ENCODE assay signal across 24 mouse cellular contexts in genomic region chr17:35539540-35539939, GRCm38 (mm10). TPM values are rescaled to one million over a fixed set of nuclear protein-coding genes. Genes with fewer than 3 reads are reported as not detected.
"Had no signal": no experiment of that assay in that cellular context is flagged by ENCODE, and none has a peak within 500 bp of the region (broad histone marks: within the 10 kb centered on the region; RNA-seq: fewer than 3 reads in every experiment).

No protein-coding gene starts in this region.

- DNase-seq: lung, adult 18-20 months; lung, embryonic 14.5 days; lung, postnatal 10 days; lung, postnatal 4 days; midbrain, embryonic 14.5 days; retina, postnatal 1 day; right cerebral cortex, adult 18-20 months; thymus, adult 2 months; thymus, postnatal 25 days; thymus, postnatal 4 days had no signal

- H3K4me3 ChIP-seq: midbrain, embryonic 12.5 days; myocyte; neural tube, embryonic 13.5 days; neural tube, embryonic 15.5 days; stomach, embryonic 15.5 days had no signal

- H3K9me3 ChIP-seq: midbrain, embryonic 12.5 days; neural tube, embryonic 13.5 days; neural tube, embryonic 15.5 days; stomach, embryonic 15.5 days had no signal

- H3K27me3 ChIP-seq: midbrain, embryonic 12.5 days; neural tube, embryonic 13.5 days; neural tube, embryonic 15.5 days; stomach, embryonic 15.5 days had no signal

- ATAC-seq: midbrain, embryonic 16.5 days had no signal

- H3K36me3 ChIP-seq: midbrain, embryonic 12.5 days; neural tube, embryonic 13.5 days; neural tube, embryonic 15.5 days; stomach, embryonic 15.5 days had no signal

- H3K27ac ChIP-seq: midbrain, embryonic 12.5 days; neural tube, embryonic 13.5 days; neural tube, embryonic 15.5 days; stomach, embryonic 15.5 days; stomach, postnatal 0 days had no signal

- H3K4me2 ChIP-seq: lung, embryonic 14.5 days; midbrain, embryonic 12.5 days; neural tube, embryonic 13.5 days; neural tube, embryonic 15.5 days; stomach, embryonic 15.5 days had no signal

- H3K4me1 ChIP-seq: stomach, embryonic 15.5 days had no signal

- H3K9ac ChIP-seq: lung, embryonic 14.5 days; midbrain, embryonic 12.5 days; neural tube, embryonic 13.5 days; neural tube, embryonic 15.5 days; stomach, embryonic 15.5 days had no signal

RNA-seq across cellular contexts. Expression of gene Psors1c2, which starts 6.5 kb away (rescaled TPM):
- total RNA-seq: megakaryocyte, adult 5-6 weeks; megakaryocyte-erythroid progenitor cell, adult 5-6 weeks had no signal

RNA-seq across cellular contexts. Expression of gene Cdsn, which starts 12.4 kb away (rescaled TPM):
- total RNA-seq: megakaryocyte, adult 5-6 weeks; megakaryocyte-erythroid progenitor cell, adult 5-6 weeks had no signal
- polyA plus RNA-seq: neural tube, embryonic 13.5 days had no signal

RNA-seq across cellular contexts. Expression of gene 2300002M23Rik, which starts 27.7 kb away (rescaled TPM):
- total RNA-seq: megakaryocyte, adult 5-6 weeks; megakaryocyte-erythroid progenitor cell, adult 5-6 weeks had no signal
- polyA plus RNA-seq: liver, embryonic 16.5 days; lung, embryonic 14.5 days; midbrain, embryonic 12.5 days; midbrain, embryonic 14.5 days; midbrain, embryonic 16.5 days; myocyte; neural tube, embryonic 11.5 days; neural tube, embryonic 13.5 days; neural tube, embryonic 15.5 days; spleen, adult 2 months; testis, adult 2 months; urinary bladder, adult 2 months had no signal
